Mouse (Mus musculus): ENCODE data around the gene Ptprr.

DNA sequence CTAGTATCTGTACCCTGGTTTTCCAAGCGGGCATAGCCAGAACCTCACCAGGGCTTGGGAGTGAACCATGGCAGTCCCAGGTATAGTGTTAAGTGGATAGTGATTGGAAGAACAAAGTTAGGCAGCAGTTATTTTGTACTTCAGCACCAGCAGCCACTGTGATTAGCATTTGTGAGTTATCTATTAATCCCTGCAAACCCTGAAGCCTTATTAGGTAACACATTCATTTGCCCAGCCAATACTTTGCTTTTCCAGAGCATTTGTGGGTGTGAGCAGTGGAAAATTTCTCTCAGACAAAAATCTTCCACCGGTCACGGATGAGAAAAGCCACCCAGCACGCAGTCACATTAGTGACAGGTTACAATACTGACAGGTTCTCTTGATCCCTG is 249.4 kb downstream of the Ptprr start:
- TF ChIP-seq CTCF (IDR thresholded peaks at IDR 0.05; ENCODE audit: low read depth, low read length), result no peak
- TF ChIP-seq POLR2A (IDR thresholded peaks at IDR 0.05; ENCODE audit: extremely low read depth, insufficient read depth, low read length), result no peak
